Mouse (Mus musculus) forebrain, embryonic 14.5 days (tissue): ENCODE measurements around the gene Klf16. TPM values are rescaled to one million over a fixed set of nuclear protein-coding genes. Genes with fewer than 3 reads are reported as not detected.

Source experiments
- ATAC-seq: fragments of 200-750 bp; cut with Nextera tagmentation; 2 replicates; pipeline ENCODE4 v1.8.0; 2017; ENCODE audit warnings: mild to moderate bottlenecking, moderate library complexity
- DNase-seq: peaks from one replicate; pipeline ENCODE4 v3.0.0-alpha.2; 2015; ENCODE audit warnings: low spot score
- H3K27ac ChIP-seq: fragments of 300-500 bp; sonication (generic); 2 replicates; pipeline ENCODE4 v1.5.1; 2014; ENCODE audit warnings: low read depth, mild to moderate bottlenecking, control low read depth, low read length, moderate library complexity
- H3K27me3 ChIP-seq: fragments of 300-500 bp; sonication (generic); replicated peaks from 2 replicates; pipeline ENCODE4 v1.6.1; 2014; ENCODE audit warnings: low read length, control low read depth, mixed read lengths; ENCODE audit not compliant: control insufficient read depth, insufficient read depth
- H3K36me3 ChIP-seq: fragments of 300-500 bp; sonication (generic); 2 replicates; pipeline ENCODE4 v1.6.1; 2014; ENCODE audit warnings: low read length, control low read depth; ENCODE audit not compliant: control insufficient read depth, insufficient read depth
- H3K4me1 ChIP-seq: fragments of 300-500 bp; sonication (generic); 2 replicates; pipeline ENCODE4 v1.6.1; 2014; ENCODE audit warnings: antibody characterized with exemption, low read length, control low read depth; ENCODE audit not compliant: control insufficient read depth, insufficient read depth
- H3K4me2 ChIP-seq: fragments of 300-500 bp; sonication (generic); 2 replicates; pipeline ENCODE4 v1.6.1; 2014; ENCODE audit warnings: mild to moderate bottlenecking, control low read depth, low read length
- H3K4me3 ChIP-seq: fragments of 300-500 bp; sonication (generic); 2 replicates; pipeline ENCODE4 v1.5.1; 2014; ENCODE audit warnings: low read depth, low read length, control low read depth
- H3K9ac ChIP-seq: fragments of 300-500 bp; sonication (generic); 2 replicates; pipeline ENCODE4 v1.6.1; 2014; ENCODE audit warnings: mild to moderate bottlenecking, low read length, control low read depth, moderate library complexity
- H3K9me3 ChIP-seq: fragments of 300-500 bp; sonication (generic); replicated peaks from 2 replicates; pipeline ENCODE4 v1.6.1; 2016; ENCODE audit warnings: low read length, control low read depth, mixed read lengths; ENCODE audit not compliant: control insufficient read depth
- WGBS: fragments of 180-500 bp; shearing (Covaris S2); extraction: QIAGEN DNeasy Blood & Tissue Kit; methylation state at CpG from one replicate; pipeline ENCODE4 v1.1.7; 2014; 5-methylcytosine and 5-hydroxymethylcytosine counted together
- microRNA-seq: library from miRNA; unstranded; fragments of <30 nt; microRNA quantifications from one replicate; pipeline ENCODE4, GENCODE M21; 2016
- polyA plus RNA-seq: library from polyadenylated mRNA; unstranded; fragments of >200 nt; fragmentation: Nextera tagmentation; extraction: Ambion mirVana; gene quantifications from 2 replicates; pipeline ENCODE4 v1.2.1, GENCODE M21; 2014

The Klf16 gene
- polyA plus RNA-seq, 1 experiment from 2014 or later = 6.2 TPM

DNA sequence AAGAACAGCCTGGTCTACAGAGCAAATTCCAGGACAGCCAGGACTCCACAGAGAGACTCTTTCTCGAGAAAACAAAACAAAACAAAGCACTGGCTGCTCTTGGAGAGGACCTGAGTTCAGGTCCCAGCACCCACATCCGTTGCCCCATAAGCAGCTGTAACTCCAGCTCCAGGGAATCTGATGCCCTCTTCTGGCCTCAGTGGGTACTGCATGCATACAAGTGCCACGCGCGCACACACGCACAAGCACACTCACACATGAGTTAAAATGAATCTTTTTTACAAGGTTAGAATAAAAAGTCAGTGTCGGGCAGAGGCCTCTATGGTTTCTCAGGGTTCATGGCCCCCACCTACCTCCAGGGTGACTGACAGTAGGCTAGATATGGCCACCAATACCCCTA is 53.8 kb downstream of the Klf16 start:
- DNase-seq = no peak
- no peaks in the 10 kb centered on the region for H3K4me1 ChIP-seq
- WGBS = 91% methylated on average over 7 of the region's 7 CpGs

DNA sequence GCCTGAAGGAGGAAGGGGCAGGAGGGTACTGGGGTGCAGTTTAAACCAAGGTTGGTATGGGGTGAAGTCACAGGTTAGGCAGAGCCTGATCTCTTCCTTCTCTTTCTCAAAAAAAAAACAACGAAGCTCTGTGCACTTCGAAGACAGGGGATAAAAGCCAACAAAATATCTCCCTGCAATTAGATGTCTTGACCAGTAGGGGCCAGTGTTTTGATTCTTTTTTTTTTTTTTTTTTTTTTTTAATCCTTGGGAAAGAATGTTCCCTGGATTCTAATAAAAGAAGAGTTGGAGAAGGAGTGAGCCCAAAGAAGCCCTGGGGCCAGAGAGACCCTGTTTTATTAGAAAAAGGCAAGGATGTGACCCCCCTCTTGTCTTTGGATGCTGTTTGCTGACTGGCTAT is 57.8 kb downstream of the Klf16 start:
- 81% methylated on average over 2 of the region's 2 CpGs for WGBS
- no peak for DNase-seq
- ATAC-seq = no peak
- H3K4me2 ChIP-seq = no peak overlapping the region
- H3K9ac ChIP-seq = no peak overlapping the region
- H3K27me3 ChIP-seq = no peaks in the 10 kb centered on the region
- no peaks in the 10 kb centered on the region for H3K4me1 ChIP-seq
- no peak overlapping the region for H3K4me3 ChIP-seq
- no peak overlapping the region for H3K27ac ChIP-seq
- no peaks in the 10 kb centered on the region for H3K36me3 ChIP-seq
- no peaks in the 10 kb centered on the region for H3K9me3 ChIP-seq

More for the DNA sequence above, 53.8 kb downstream of the Klf16 start:
- no peak overlapping the region for H3K9ac ChIP-seq
- no peak overlapping the region for H3K4me3 ChIP-seq
- no peaks in the 10 kb centered on the region for H3K36me3 ChIP-seq
- H3K4me2 ChIP-seq = no peak overlapping the region
- no peaks in the 10 kb centered on the region for H3K27me3 ChIP-seq
- no peak for ATAC-seq
- H3K27ac ChIP-seq = no peak overlapping the region
- H3K9me3 ChIP-seq = no peaks in the 10 kb centered on the region

Small RNAs within 50 kb of the gene (microRNA-seq; reads per million reads assigned to microRNA genes)
- not detected for gene Mir6912

Other genes starting within 250 kb of the Klf16 start
- 1.6 and 2.4 TPM in 2 replicates for gene Pcsk4, start 247.8 kb downstream of the Klf16 start, polyA plus RNA-seq
- gene Reep6, start 247.4 kb downstream of the Klf16 start, polyA plus RNA-seq = 2.3 and 2.7 TPM in 2 replicates
- 0.48 and 0.52 TPM in 2 replicates for gene Adamtsl5, start 228.9 kb downstream of the Klf16 start, polyA plus RNA-seq
- 1.2 and 1.9 TPM in 2 replicates for gene Plk5, start 220.9 kb downstream of the Klf16 start, polyA plus RNA-seq
- 16.9 and 17.8 TPM in 2 replicates for gene Mex3d, start 189.7 kb downstream of the Klf16 start, polyA plus RNA-seq
- gene Mbd3, start 177.8 kb downstream of the Klf16 start, polyA plus RNA-seq = 216 and 221 TPM in 2 replicates
- gene Uqcr11, start 170.5 kb downstream of the Klf16 start, polyA plus RNA-seq = 628 and 893 TPM in 2 replicates
- 64.4 and 73.5 TPM in 2 replicates for gene Tcf3, start 143.7 kb downstream of the Klf16 start, polyA plus RNA-seq
- gene Onecut3, start 82.5 kb downstream of the Klf16 start, polyA plus RNA-seq = 0.28 and 0.34 TPM in 2 replicates
- 0.30 and 0.33 TPM in 2 replicates for gene Atp8b3, start 38.2 kb downstream of the Klf16 start, polyA plus RNA-seq
- gene Rexo1, start 15.8 kb downstream of the Klf16 start, polyA plus RNA-seq = 22.3 and 28.8 TPM in 2 replicates
- 118 and 126 TPM in 2 replicates for gene Abhd17a, start 13.0 kb upstream of the Klf16 start, polyA plus RNA-seq
- 57.7 and 61.9 TPM in 2 replicates for gene Scamp4, start 25.6 kb upstream of the Klf16 start, polyA plus RNA-seq
- gene Adat3, start 25.6 kb upstream of the Klf16 start, polyA plus RNA-seq = 3.6 and 7.4 TPM in 2 replicates
- 1.1 and 1.6 TPM in 2 replicates for gene Gm49322, start 28.7 kb upstream of the Klf16 start, polyA plus RNA-seq
- gene Csnk1g2, start 45.5 kb upstream of the Klf16 start, polyA plus RNA-seq = 35.9 and 49.2 TPM in 2 replicates
- gene Btbd2, start 79.8 kb upstream of the Klf16 start, polyA plus RNA-seq = 42.6 and 52.2 TPM in 2 replicates
- 43.1 and 49.1 TPM in 2 replicates for gene Mknk2, start 100.8 kb upstream of the Klf16 start, polyA plus RNA-seq
- gene Mob3a, start 124.7 kb upstream of the Klf16 start, polyA plus RNA-seq = 35.7 and 37.2 TPM in 2 replicates
- gene Izumo4, start 124.9 kb upstream of the Klf16 start, polyA plus RNA-seq = 16.0 and 21.5 TPM in 2 replicates
- 81.0 and 99.5 TPM in 2 replicates for gene Ap3d1, start 164.9 kb upstream of the Klf16 start, polyA plus RNA-seq
- gene Dot1l, start 177.9 kb upstream of the Klf16 start, polyA plus RNA-seq = 13.6 and 19.3 TPM in 2 replicates
- gene Sf3a2, start 220.9 kb upstream of the Klf16 start, polyA plus RNA-seq = 66.6 and 71.7 TPM in 2 replicates
- 140 and 143 TPM in 2 replicates for gene Plekhj1, start 221.3 kb upstream of the Klf16 start, polyA plus RNA-seq
- 0.10 TPM in 1 of 2 replicates, not detected in the other for gene Amh, start 227.9 kb upstream of the Klf16 start, polyA plus RNA-seq
- gene Jsrp1, start 236.2 kb upstream of the Klf16 start, polyA plus RNA-seq = 0.30 and 0.31 TPM in 2 replicates
- 1,568 and 1,701 TPM in 2 replicates for gene Oaz1, start 249.3 kb upstream of the Klf16 start, polyA plus RNA-seq